Mouse (Mus musculus) lung, embryonic 14.5 days (tissue): ENCODE measurements around the gene Tmem267. TPM values are rescaled to one million over a fixed set of nuclear protein-coding genes. Genes with fewer than 3 reads are reported as not detected.

Experiments
- ATAC-seq: fragments of 200-750 bp; cut with Nextera tagmentation; 2 replicates; pipeline ENCODE4 v1.8.0; 2017; ENCODE audit warnings: mild to moderate bottlenecking, moderate TSS enrichment, moderate library complexity; ENCODE audit not compliant: insufficient read depth
- DNase-seq: peaks from one replicate; pipeline ENCODE4 v3.0.0-alpha.2; 2015
- H3K27ac ChIP-seq: fragments of 300-500 bp; sonication (generic); 2 replicates; pipeline ENCODE4 v1.5.1; 2014; ENCODE audit warnings: low read depth, mild to moderate bottlenecking, moderate library complexity
- H3K27me3 ChIP-seq: fragments of 300-500 bp; sonication (generic); 2 replicates; pipeline ENCODE4 v1.6.1; 2014; ENCODE audit warnings: low read length, control low read depth; ENCODE audit not compliant: insufficient read depth
- H3K36me3 ChIP-seq: fragments of 300-500 bp; sonication (generic); 2 replicates; pipeline ENCODE4 v1.6.1; 2014; ENCODE audit warnings: control low read depth; ENCODE audit not compliant: insufficient read depth
- H3K4me1 ChIP-seq: fragments of 300-500 bp; sonication (generic); 2 replicates; pipeline ENCODE4 v1.6.1; 2014; ENCODE audit warnings: antibody characterized with exemption, control low read depth; ENCODE audit not compliant: insufficient read depth
- H3K4me2 ChIP-seq: fragments of 300-500 bp; sonication (generic); 2 replicates; pipeline ENCODE4 v1.6.1; 2014; ENCODE audit warnings: mild to moderate bottlenecking
- H3K4me3 ChIP-seq: fragments of 300-500 bp; sonication (generic); 2 replicates; pipeline ENCODE4 v1.5.1; 2014; ENCODE audit warnings: low read depth, low read length
- H3K9ac ChIP-seq: fragments of 300-500 bp; sonication (generic); 2 replicates; pipeline ENCODE4 v1.6.1; 2014
- H3K9me3 ChIP-seq: fragments of 300-500 bp; sonication (generic); 2 replicates; pipeline ENCODE4 v1.6.1; 2016; ENCODE audit warnings: low read depth, low read length, control low read depth
- CTCF ChIP-seq: IDR thresholded peaks from 2 replicates; pipeline ENCODE4 v1.5.1; 2016; ENCODE audit warnings: antibody characterized with exemption, low read depth
- WGBS: fragments of 180-500 bp; shearing (Covaris S2); extraction: QIAGEN DNeasy Blood & Tissue Kit; methylation state at CpG from one replicate; pipeline ENCODE4 v1.1.7; 2014; 5-methylcytosine and 5-hydroxymethylcytosine counted together
- polyA plus RNA-seq: library from polyadenylated mRNA; unstranded; fragments of >200 nt; fragmentation: Nextera tagmentation; extraction: Ambion mirVana; gene quantifications from 2 replicates; pipeline ENCODE4 v1.2.1, GENCODE M21; 2014

Gene Tmem267
- polyA plus RNA-seq, 1 experiment from 2014 or later: 1.5 TPM

DNA sequence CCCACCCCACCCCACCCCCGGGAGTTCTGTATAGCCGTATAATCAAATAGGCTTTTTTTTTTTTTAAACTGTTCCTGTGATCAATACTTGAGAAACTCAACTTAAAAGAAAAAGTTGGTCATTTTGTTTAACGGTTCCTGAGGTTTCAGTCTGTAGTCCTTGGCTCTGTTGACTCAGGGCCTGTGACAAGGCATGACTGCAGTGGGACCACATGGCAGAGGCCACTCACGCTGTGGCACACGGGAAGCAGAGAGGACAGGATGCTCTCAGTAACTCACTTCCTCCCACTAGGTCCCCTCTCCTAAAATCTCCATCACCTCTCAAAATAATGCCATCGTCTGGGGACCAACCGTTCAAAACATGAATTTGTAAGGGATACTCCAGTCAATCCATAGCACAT lies 153.3 kb downstream of the Tmem267 start:
- Histone ChIP-seq H3K4me1 (no peaks in the 10 kb centered on the region), H3K36me3 (no peaks in the 10 kb centered on the region), H3K9ac (no peak overlapping the region), H3K27ac (no peak overlapping the region), H3K9me3 (no peaks in the 10 kb centered on the region), H3K27me3 (no peaks in the 10 kb centered on the region), H3K4me3 (no peak overlapping the region), H3K4me2 (no peak overlapping the region)
- ATAC-seq: no peak
- TF ChIP-seq CTCF: no peak
- 68% methylated on average over 7 of the region's 7 CpGs for WGBS
- DNase-seq: no peak

DNA sequence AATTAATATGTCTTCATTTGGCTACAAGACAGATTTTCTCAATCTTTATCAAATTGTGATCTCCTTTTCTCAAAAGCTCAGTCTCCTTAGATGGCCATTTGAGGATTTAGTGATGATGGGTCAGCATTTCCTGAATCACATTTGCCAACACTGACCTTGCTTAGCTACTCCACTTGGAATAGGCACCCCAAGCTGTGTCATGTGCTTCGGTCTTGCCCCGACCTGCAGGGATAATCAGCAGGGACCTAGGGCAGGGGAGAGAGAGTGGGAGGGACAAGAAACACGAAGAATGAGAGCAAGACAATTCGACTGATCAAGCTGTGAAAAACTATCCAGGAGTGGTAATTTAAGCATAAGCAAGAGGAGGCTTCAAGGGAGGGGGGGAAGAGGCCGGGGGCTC lies 156.9 kb downstream of the Tmem267 start:
- no peak overlapping the region for H3K4me2 ChIP-seq
- no peak overlapping the region for H3K27ac ChIP-seq
- no peak overlapping the region for H3K4me3 ChIP-seq
- no peaks in the 10 kb centered on the region for H3K36me3 ChIP-seq
- H3K9ac ChIP-seq: no peak overlapping the region
- no peaks in the 10 kb centered on the region for H3K9me3 ChIP-seq
- H3K27me3 ChIP-seq: no peaks in the 10 kb centered on the region
- no peak for DNase-seq
- 63% methylated on average over 5 of the region's 5 CpGs for WGBS
- no peak for TF ChIP-seq CTCF
- no peaks in the 10 kb centered on the region for H3K4me1 ChIP-seq
- ATAC-seq: no peak

DNA sequence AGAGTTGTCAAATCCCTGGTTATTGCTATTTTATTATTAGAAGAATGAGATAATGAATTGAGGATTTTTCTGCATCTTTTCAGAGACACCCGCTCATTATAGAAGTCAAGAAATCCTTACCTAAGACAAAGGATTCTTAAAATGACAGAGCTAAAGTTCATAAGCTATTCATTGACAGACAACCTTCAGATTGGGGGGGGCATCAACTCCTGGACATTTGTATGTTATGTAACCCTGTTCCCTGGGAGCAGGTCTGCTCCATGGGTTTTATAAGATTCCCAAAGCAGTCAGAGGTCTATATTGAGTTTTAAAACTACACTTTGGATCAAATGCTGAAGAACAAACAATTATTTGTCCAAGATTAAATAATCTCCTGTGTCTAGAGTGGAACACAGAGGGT lies 158.7 kb downstream of the Tmem267 start:
- no peak overlapping the region for H3K27ac ChIP-seq
- no peak overlapping the region for H3K4me2 ChIP-seq
- H3K4me3 ChIP-seq: no peak overlapping the region
- H3K36me3 ChIP-seq: no peaks in the 10 kb centered on the region
- ATAC-seq (no peak), DNase-seq (no peak)
- no peaks in the 10 kb centered on the region for H3K27me3 ChIP-seq
- no peaks in the 10 kb centered on the region for H3K4me1 ChIP-seq
- no peak for TF ChIP-seq CTCF
- H3K9ac ChIP-seq: no peak overlapping the region
- H3K9me3 ChIP-seq: no peaks in the 10 kb centered on the region
- WGBS: 91% methylated on average over 1 of the region's 1 CpGs

- Histone ChIP-seq H3K27ac (no peak overlapping the region), H3K9ac (no peak overlapping the region), H3K4me3 (no peak overlapping the region), H3K4me2 (no peak overlapping the region), H3K4me1 (no peaks in the 10 kb centered on the region), H3K27me3 (no peaks in the 10 kb centered on the region), H3K36me3 (no peaks in the 10 kb centered on the region), H3K9me3 (no peaks in the 10 kb centered on the region)
- DNase-seq: no peak
- TF ChIP-seq CTCF: no peak
- no peak for ATAC-seq
- 57% methylated on average over 15 of the region's 15 CpGs for WGBS
Observed at GRCm38 (mm10) chr13:119648891-119649698, 161.3 kb downstream of the Tmem267 start.

GRCm38 (mm10) chr13:119649699-119650046 lies 161.8 kb downstream of the Tmem267 start:
- H3K4me1 ChIP-seq: no peaks in the 10 kb centered on the region
- ATAC-seq (no peak; the same call in 1 of the 2 replicates), DNase-seq (no peak)
- H3K4me2 ChIP-seq: no peak overlapping the region
- H3K27me3 ChIP-seq: no peaks in the 10 kb centered on the region
- no peak overlapping the region for H3K9ac ChIP-seq
- TF ChIP-seq CTCF: no peak
- WGBS: 76% methylated on average over 1 of the region's 1 CpGs
- H3K4me3 ChIP-seq: no peak overlapping the region
- H3K9me3 ChIP-seq: no peaks in the 10 kb centered on the region
- H3K36me3 ChIP-seq: no peaks in the 10 kb centered on the region
- H3K27ac ChIP-seq: no peak overlapping the region

DNA sequence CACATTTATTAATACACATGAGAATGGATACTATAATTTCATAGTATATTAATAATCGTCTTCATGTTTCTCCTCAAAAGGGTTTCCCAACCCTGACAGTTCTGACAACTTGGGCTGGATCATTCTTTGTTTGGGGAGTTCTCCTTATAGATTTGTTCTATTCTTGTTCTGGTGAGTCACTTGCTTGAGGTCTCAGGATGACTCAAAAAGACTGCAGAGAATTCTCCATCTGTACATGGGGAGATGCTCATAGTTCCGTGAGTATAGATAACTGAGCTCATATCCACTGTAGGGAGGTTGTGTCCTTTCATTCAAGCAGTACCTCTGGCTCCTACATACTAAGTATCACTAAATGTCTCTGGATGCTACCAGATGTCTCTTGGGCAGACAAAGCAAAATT lies 166.9 kb downstream of the Tmem267 start:
- Histone ChIP-seq H3K4me3 (no peak overlapping the region), H3K36me3 (no peaks in the 10 kb centered on the region), H3K27me3 (no peaks in the 10 kb centered on the region), H3K4me2 (no peak overlapping the region), H3K4me1 (no peaks in the 10 kb centered on the region), H3K9me3 (no peaks in the 10 kb centered on the region), H3K27ac (no peak overlapping the region), H3K9ac (no peak overlapping the region)
- ATAC-seq (no peak), DNase-seq (no peak)
- TF ChIP-seq CTCF: no peak
- WGBS: 87% methylated on average over 2 of the region's 2 CpGs

GRCm38 (mm10) chr13:119656246-119656645 lies 168.4 kb downstream of the Tmem267 start:
- H3K9ac ChIP-seq: no peak overlapping the region
- no peak overlapping the region for H3K4me2 ChIP-seq
- no peaks in the 10 kb centered on the region for H3K36me3 ChIP-seq
- ATAC-seq (no peak), DNase-seq (no peak)
- H3K27me3 ChIP-seq: no peaks in the 10 kb centered on the region
- 79% methylated on average over 2 of the region's 2 CpGs for WGBS
- no peaks in the 10 kb centered on the region for H3K9me3 ChIP-seq
- H3K27ac ChIP-seq: no peak overlapping the region
- H3K4me1 ChIP-seq: no peaks in the 10 kb centered on the region
- no peak for TF ChIP-seq CTCF
- H3K4me3 ChIP-seq: no peak overlapping the region
